Mouse (Mus musculus) intestine, embryonic 16.5 days (tissue): ENCODE results near the gene H2-M10.6. TPM values are rescaled to one million over a fixed set of nuclear protein-coding genes. Genes with fewer than 3 reads are reported as not detected.

Experiments
- ATAC-seq: fragments of 200-750 bp; cut with Nextera tagmentation; 2 replicates; pipeline ENCODE4 v1.8.0; 2017; ENCODE audit warnings: moderate TSS enrichment, moderate library complexity
- H3K27ac ChIP-seq: fragments of 300-500 bp; sonication (generic); 2 replicates; pipeline ENCODE4 v1.5.1; 2014; ENCODE audit warnings: mild to moderate bottlenecking, low read length
- H3K27me3 ChIP-seq: fragments of 300-500 bp; sonication (generic); replicated peaks from 2 replicates; pipeline ENCODE4 v1.6.1; 2014; ENCODE audit warnings: low read length, control low read depth, mixed read lengths; ENCODE audit not compliant: control insufficient read depth, insufficient read depth
- H3K36me3 ChIP-seq: fragments of 300-500 bp; sonication (generic); 2 replicates; pipeline ENCODE4 v1.6.1; 2014; ENCODE audit warnings: low read length, control low read depth; ENCODE audit not compliant: control insufficient read depth, insufficient read depth
- H3K4me1 ChIP-seq: fragments of 300-500 bp; sonication (generic); 2 replicates; pipeline ENCODE4 v1.6.1; 2014; ENCODE audit warnings: low read length, control low read depth, mixed read lengths; ENCODE audit not compliant: control insufficient read depth, insufficient read depth
- H3K4me2 ChIP-seq: fragments of 300-500 bp; sonication (generic); 2 replicates; pipeline ENCODE4 v1.6.1; 2014; ENCODE audit warnings: low read depth, low read length, control low read depth
- H3K4me3 ChIP-seq: fragments of 300-500 bp; sonication (generic); 2 replicates; pipeline ENCODE4 v1.5.1; 2014; ENCODE audit warnings: mild to moderate bottlenecking, low read length
- H3K9ac ChIP-seq: fragments of 300-500 bp; sonication (generic); 2 replicates; pipeline ENCODE4 v1.6.1; 2014; ENCODE audit warnings: low read depth, low read length
- H3K9me3 ChIP-seq: fragments of 300-500 bp; sonication (generic); 2 replicates; pipeline ENCODE4 v1.6.1; 2016; ENCODE audit warnings: low read length, control low read depth; ENCODE audit not compliant: control insufficient read depth
- WGBS: fragments of 180-500 bp; shearing (Covaris S2); extraction: QIAGEN DNeasy Blood & Tissue Kit; methylation state at CpG from one replicate; pipeline ENCODE4 v1.1.7; 2014; 5-methylcytosine and 5-hydroxymethylcytosine counted together
- polyA plus RNA-seq: library from polyadenylated mRNA; unstranded; fragments of >200 nt; fragmentation: Nextera tagmentation; extraction: Ambion mirVana; gene quantifications from 2 replicates; pipeline ENCODE4 v1.2.1, GENCODE M21; 2015

H2-M10.6 gene
- polyA plus RNA-seq, 1 experiment from 2014 or later, result not detected

GRCm38 (mm10) chr17:36836874-36837647 lies 25.1 kb downstream of the H2-M10.6 start, which contains the start of gene Trim26:
TSS of gene Trim26 (plus strand) at chr17:36837134.
- H3K4me2 ChIP-seq, result peak within 1 kb of the TSS; percentile 74
- H3K4me1 ChIP-seq, result peaks cover 9% of the 10 kb centered on the region
- H3K9ac ChIP-seq, result peak within 1 kb of the TSS; percentile 91
- no peaks in the 10 kb centered on the region for H3K36me3 ChIP-seq
- peak within 1 kb of the TSS; percentile 97 for H3K27ac ChIP-seq
- H3K27me3 ChIP-seq, result no peaks in the 10 kb centered on the region; the same call in 1 of the 2 replicates
- peak; percentile 98 for ATAC-seq
- peak within 1 kb of the TSS; percentile 76 for H3K4me3 ChIP-seq
- WGBS, result under 1% methylated on average over 58 of the region's 58 CpGs
- no peaks in the 10 kb centered on the region for H3K9me3 ChIP-seq

GRCm38 (mm10) chr17:36839001-36839400 lies 27.0 kb downstream of the H2-M10.6 start:
- 83% methylated on average over 5 of the region's 5 CpGs for WGBS

GRCm38 (mm10) chr17:36839931-36840330 lies 28.0 kb downstream of the H2-M10.6 start:
- H3K36me3 ChIP-seq, result no peaks in the 10 kb centered on the region
- no peak overlapping the region for H3K9ac ChIP-seq
- H3K4me1 ChIP-seq, result peaks cover 19% of the 10 kb centered on the region
- H3K27me3 ChIP-seq, result no peaks in the 10 kb centered on the region
- no peak overlapping the region for H3K4me3 ChIP-seq
- H3K4me2 ChIP-seq, result no peak overlapping the region
- WGBS, result 75% methylated on average over 3 of the region's 3 CpGs
- H3K9me3 ChIP-seq, result no peaks in the 10 kb centered on the region
- H3K27ac ChIP-seq, result no peak overlapping the region
- no peak for ATAC-seq

More at GRCm38 (mm10) chr17:36839001-36839400, 27.0 kb downstream of the H2-M10.6 start:
- no peak overlapping the region for H3K9ac ChIP-seq
- H3K36me3 ChIP-seq, result no peaks in the 10 kb centered on the region
- H3K9me3 ChIP-seq, result no peaks in the 10 kb centered on the region
- no peaks in the 10 kb centered on the region for H3K27me3 ChIP-seq
- no peak for ATAC-seq
- no peak overlapping the region for H3K4me3 ChIP-seq
- peaks cover 15% of the 10 kb centered on the region for H3K4me1 ChIP-seq
- H3K4me2 ChIP-seq, result no peak overlapping the region
- H3K27ac ChIP-seq, result no peak overlapping the region

- H3K4me3 ChIP-seq, result no peak overlapping the region
- H3K27ac ChIP-seq, result no peak overlapping the region
- no peaks in the 10 kb centered on the region for H3K27me3 ChIP-seq
- ATAC-seq, result no peak
- H3K9ac ChIP-seq, result no peak overlapping the region
- no peak overlapping the region for H3K4me2 ChIP-seq
- H3K36me3 ChIP-seq, result no peaks in the 10 kb centered on the region
- no peaks in the 10 kb centered on the region for H3K9me3 ChIP-seq
- peaks cover 16% of the 10 kb centered on the region for H3K4me1 ChIP-seq
These were observed 29.0 kb downstream of the H2-M10.6 start for GRCm38 (mm10) chr17:36840961-36841445.

GRCm38 (mm10) chr17:36843696-36844095 lies 31.7 kb downstream of the H2-M10.6 start:
- Histone ChIP-seq H3K4me3 (no peak overlapping the region), H3K27me3 (no peaks in the 10 kb centered on the region), H3K4me1 (peaks cover 10% of the 10 kb centered on the region; the same call in 1 of the 2 replicates), H3K27ac (no peak overlapping the region), H3K9me3 (no peaks in the 10 kb centered on the region), H3K4me2 (no peak overlapping the region), H3K9ac (no peak overlapping the region), H3K36me3 (no peaks in the 10 kb centered on the region)
- ATAC-seq, result no peak
- WGBS, result 81% methylated on average over 7 of the region's 7 CpGs

- no peak overlapping the region for H3K4me2 ChIP-seq
- H3K4me1 ChIP-seq, result peaks cover 11% of the 10 kb centered on the region; the same call in 1 of the 2 replicates
- peak overlapping the region; percentile 9; the same call in 1 of the 2 replicates for H3K27ac ChIP-seq
- peak; percentile 81 for ATAC-seq
- no peak overlapping the region for H3K9ac ChIP-seq
- H3K27me3 ChIP-seq, result no peaks in the 10 kb centered on the region
- H3K9me3 ChIP-seq, result no peaks in the 10 kb centered on the region
- no peak overlapping the region for H3K4me3 ChIP-seq
- H3K36me3 ChIP-seq, result no peaks in the 10 kb centered on the region
These were observed 32.3 kb downstream of the H2-M10.6 start for GRCm38 (mm10) chr17:36844286-36844719.

- Histone ChIP-seq H3K9me3 (no peaks in the 10 kb centered on the region), H3K27ac (peak overlapping the region; percentile 9; the same call in 1 of the 2 replicates), H3K27me3 (no peaks in the 10 kb centered on the region), H3K4me3 (no peak overlapping the region), H3K9ac (no peak overlapping the region), H3K4me1 (peaks cover 13% of the 10 kb centered on the region; the same call in 1 of the 2 replicates), H3K4me2 (no peak overlapping the region), H3K36me3 (no peaks in the 10 kb centered on the region)
- ATAC-seq, result no peak
- 80% methylated on average over 1 of the region's 1 CpGs for WGBS
These were observed 32.8 kb downstream of the H2-M10.6 start for GRCm38 (mm10) chr17:36844725-36845124.

GRCm38 (mm10) chr17:36848911-36849310 lies 36.9 kb downstream of the H2-M10.6 start:
- 74% methylated on average over 5 of the region's 5 CpGs for WGBS
- H3K9me3 ChIP-seq, result no peaks in the 10 kb centered on the region
- H3K4me3 ChIP-seq, result no peak overlapping the region
- no peak overlapping the region for H3K27ac ChIP-seq
- peaks cover 27% of the 10 kb centered on the region for H3K4me1 ChIP-seq
- H3K4me2 ChIP-seq, result no peak overlapping the region
- H3K9ac ChIP-seq, result peak overlapping the region; percentile 37; the same call in 1 of the 2 replicates
- no peaks in the 10 kb centered on the region for H3K27me3 ChIP-seq
- ATAC-seq, result no peak
- peaks cover 6% of the 10 kb centered on the region; the same call in 1 of the 2 replicates for H3K36me3 ChIP-seq

- Histone ChIP-seq H3K4me2 (no peak overlapping the region), H3K36me3 (peaks cover 8% of the 10 kb centered on the region), H3K9me3 (no peaks in the 10 kb centered on the region), H3K27ac (no peak overlapping the region), H3K4me3 (no peak overlapping the region), H3K9ac (no peak overlapping the region), H3K4me1 (peaks cover 22% of the 10 kb centered on the region), H3K27me3 (no peaks in the 10 kb centered on the region)
- peak; percentile 75 for ATAC-seq
- 66% methylated on average over 2 of the region's 2 CpGs for WGBS
These were observed 38.0 kb downstream of the H2-M10.6 start for GRCm38 (mm10) chr17:36849992-36850391.
